Mouse (Mus musculus) spleen, postnatal 14 days (tissue): ENCODE results near the gene Pitpnb.

Experiments
- DNase-seq, 2 experiments: peaks; one replicate each; pipeline ENCODE4 v3.0.0; 2021 to 2022; ENCODE audit warnings: low spot score in 2 of 2

The Pitpnb gene

GRCm38 (mm10) chr5:111344721-111345400 is 14.3 kb downstream of the Pitpnb start:
- DNase-seq = no peak

DNA sequence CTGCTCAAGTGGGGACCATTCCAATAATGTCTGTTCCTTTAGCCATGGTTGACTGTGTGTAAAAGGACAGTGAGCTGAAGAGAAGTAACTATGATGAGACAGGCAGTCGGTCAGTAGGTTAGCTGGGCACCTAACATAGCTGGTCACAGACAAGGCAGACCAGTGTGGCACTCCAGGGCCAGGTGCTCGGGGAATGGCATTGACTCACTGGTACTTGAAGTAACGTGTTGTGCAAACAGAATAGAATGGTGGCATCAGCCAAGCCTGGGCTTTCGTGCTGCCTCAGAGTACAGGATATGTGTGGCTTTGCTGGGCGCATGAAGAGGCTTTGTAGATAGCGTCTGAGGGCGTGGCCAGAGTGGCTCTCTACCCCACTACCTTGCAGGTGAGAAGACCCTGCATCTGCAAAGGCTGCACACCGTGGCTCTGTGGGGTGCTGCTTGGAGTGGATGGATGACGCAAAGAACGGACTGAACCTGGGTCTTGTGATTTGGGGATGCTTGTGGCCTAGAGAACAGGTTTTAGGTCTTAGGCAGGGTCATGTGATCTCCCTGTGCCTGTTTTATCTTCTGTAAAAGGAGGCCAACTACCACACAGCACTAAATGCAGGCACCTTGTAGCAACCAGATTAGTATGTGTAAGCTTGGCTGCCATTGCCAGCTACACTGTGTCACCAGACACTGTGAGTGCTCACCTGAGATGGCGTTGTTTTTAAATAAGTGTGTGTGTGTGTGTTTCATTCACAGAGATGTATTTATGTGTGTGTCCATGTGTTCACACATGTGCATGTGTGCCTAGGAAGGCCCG is 26.5 kb downstream of the Pitpnb start:
- no peak for DNase-seq

DNA sequence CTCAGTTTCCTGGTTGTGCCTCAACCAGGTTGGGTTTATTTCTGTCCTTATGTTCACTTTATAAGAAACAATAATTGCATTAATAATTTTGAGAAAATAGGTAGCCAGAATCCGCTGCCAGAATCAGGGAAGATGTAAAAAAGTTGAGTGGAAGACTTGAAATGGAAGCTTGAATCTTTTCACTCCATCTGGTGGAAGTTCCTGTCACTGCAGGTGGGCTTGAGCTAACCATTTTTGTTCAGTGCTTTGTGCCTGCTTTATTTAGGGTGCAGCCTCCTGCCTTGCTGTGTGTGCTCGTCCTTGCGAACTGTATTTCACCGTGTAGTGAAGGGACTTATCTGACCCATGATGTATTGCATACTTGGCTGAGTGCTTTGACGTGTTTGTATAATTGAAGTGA is 30.0 kb downstream of the Pitpnb start:
- no peak for DNase-seq

GRCm38 (mm10) chr5:111361058-111361457 is 30.5 kb downstream of the Pitpnb start:
- DNase-seq = no peak

GRCm38 (mm10) chr5:111361846-111362245 is 31.3 kb downstream of the Pitpnb start:
- DNase-seq = no peak

- no peak for DNase-seq
Observed at GRCm38 (mm10) chr5:111363446-111364062, 33.0 kb downstream of the Pitpnb start.

DNA sequence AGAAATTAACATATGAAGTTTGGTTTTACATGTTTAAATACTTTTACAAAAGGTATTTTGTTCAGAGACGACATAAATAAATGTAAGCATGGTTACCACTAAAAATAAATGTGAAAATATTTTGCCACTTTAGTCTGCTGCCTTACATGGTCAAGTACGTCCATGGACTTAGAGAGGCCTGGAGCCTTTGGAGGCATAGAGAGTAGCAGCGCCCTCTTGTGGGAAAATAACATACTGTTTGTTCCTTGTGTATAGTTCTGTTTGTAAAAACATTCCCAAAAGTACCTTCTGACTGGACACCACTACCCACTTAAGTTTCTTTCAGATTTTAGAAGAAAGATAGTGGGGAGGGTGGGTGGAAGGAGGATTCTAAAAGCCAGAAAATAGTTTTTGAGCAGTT is 34.0 kb downstream of the Pitpnb start:
- DNase-seq = no peak

DNA sequence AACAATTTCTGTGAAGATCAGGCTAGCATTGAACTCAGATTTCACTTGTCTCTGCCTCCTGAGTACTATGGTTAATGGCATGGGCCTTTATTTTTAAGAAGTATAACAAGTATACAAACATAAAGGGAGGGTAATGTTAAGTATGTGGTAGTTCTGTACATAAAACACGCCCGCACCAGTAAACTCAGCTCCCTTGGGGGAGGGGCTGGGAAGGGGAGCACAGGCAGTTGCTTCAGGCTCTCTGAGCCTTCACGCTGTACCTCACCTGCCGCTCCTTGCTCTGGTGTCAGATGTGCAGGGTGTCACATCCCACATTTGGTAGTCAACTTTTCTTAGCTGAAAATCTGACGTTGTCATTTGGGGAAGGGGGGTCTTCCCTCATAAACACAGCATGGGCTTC is 35.6 kb downstream of the Pitpnb start:
- no peak for DNase-seq

GRCm38 (mm10) chr5:111367937-111368517 is 37.5 kb downstream of the Pitpnb start:
- no peak for DNase-seq

DNA sequence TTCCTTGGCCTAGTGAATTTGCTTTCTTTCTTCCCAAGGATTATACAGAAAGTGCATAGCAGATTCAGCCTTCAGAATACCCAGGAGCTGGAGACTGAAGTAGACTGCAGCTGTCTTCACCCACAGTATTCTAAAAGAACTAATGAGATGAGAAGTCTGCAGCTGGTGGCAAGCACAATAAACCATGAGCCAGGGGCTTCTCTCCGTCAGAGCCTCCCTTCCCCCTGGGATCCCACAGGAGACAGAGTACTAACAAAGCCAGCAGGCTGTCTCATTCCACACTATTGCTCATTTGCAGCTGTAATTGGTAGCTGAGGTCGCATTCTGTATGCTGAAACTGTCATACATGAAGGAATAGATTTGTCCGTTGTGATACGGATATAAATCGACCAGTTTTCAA is 38.0 kb downstream of the Pitpnb start:
- DNase-seq = no peak

DNA sequence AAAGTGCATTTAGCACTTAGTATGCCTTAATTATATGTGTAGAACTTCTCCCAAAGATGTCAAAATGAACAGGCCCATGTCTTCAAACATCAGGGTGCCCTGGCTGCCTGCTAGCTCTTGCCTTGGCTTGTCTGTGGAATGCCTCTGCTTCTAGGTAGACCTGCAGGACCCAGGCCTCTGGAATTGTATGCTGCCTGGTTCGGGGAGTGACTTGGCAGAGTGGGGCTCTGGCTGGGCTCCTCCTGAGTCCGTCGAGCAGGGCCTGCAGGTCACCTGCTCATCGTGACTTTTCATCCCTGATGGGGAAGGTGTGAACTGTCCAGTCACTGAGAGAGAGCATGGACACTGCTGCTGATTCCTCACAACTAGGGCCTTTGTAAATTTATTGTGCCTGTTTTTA is 45.1 kb downstream of the Pitpnb start:
- no peak for DNase-seq

- DNase-seq = no peak
Observed at GRCm38 (mm10) chr5:111376276-111377020, 45.9 kb downstream of the Pitpnb start.

GRCm38 (mm10) chr5:111378126-111378993 is 47.8 kb downstream of the Pitpnb start:
- DNase-seq = no peak

DNA sequence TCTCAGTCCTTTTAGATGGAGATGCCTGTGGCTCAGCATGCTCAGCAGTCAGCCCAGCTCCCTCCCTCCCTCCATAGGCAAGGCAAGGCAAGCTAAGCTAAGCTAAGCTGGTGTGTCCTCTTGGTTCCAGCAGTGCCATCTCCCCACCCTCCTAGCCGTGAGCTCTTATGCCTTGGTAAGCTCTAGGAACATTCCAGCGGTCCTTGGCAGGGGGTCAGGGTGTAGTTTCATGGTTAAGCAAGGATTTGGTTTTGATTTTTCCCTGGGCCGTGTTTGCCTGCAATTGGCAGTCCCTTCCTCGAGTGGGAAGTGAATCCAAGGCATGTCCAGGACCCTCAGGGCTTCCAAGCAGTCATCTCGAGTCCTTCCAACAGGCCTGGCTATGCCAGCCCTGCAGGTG is 52.8 kb downstream of the Pitpnb start:
- DNase-seq = no peak

GRCm38 (mm10) chr5:111390911-111391310 is 60.3 kb downstream of the Pitpnb start:
- no peak for DNase-seq

GRCm38 (mm10) chr5:111391485-111391884 is 60.9 kb downstream of the Pitpnb start:
- no peak for DNase-seq

DNA sequence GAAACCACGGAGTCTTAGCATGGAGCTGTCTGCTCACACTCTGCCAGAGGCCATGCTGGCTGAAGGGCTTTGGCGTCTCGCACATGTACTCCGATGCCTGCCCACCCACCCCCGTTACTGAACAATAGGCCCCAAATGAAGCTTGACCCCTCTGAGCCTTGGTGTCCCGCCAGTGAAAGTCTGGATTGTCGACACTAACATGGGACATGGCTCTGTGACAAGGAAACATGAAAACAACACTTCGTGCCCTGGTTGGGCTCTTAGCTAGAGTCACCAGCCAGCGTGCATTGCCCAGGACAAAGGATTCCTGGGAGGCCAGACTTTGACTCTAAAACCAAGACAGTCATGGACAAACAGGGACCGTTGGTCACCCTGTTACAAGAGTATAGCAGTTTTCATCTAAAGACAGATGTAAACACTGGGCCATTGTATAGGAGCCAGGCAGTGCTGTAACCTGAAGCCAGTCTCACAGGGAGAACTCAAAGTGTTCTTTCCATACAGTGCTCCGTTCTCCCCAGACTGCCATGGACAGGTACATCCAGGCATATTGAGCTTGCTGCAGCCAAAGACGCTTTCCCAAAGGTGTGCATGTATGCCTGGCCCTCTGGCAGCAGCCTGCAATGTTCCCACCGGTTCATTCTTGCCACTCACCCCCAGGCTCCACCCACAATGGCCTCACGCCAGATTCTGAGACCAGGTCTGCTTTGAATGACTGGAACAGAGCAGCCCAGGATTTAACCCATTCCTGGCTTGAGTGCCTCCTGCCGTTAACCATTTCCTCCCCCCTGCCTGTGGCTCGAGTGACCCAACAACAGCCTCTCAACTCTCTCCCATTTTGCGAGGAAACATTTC is 63.0 kb downstream of the Pitpnb start:
- DNase-seq = no peak

GRCm38 (mm10) chr5:111394198-111395053 is 63.9 kb downstream of the Pitpnb start:
- no peak for DNase-seq

- DNase-seq = no peak
Observed at GRCm38 (mm10) chr5:111395771-111396170, 65.2 kb downstream of the Pitpnb start.
